Mouse (Mus musculus) kidney, embryonic 14.5 days (tissue): Measurements from ENCODE around the gene Zcchc7. TPM values are rescaled to one million over a fixed set of nuclear protein-coding genes. Genes with fewer than 3 reads are reported as not detected.

Experiments used
- ATAC-seq: fragments of 200-750 bp; cut with Nextera tagmentation; 2 replicates; pipeline ENCODE4 v1.8.0; 2017; ENCODE audit warnings: moderate number of reproducible peaks, mild to moderate bottlenecking, moderate TSS enrichment, moderate library complexity; ENCODE audit not compliant: low FRiP score, low TSS enrichment
- H3K27ac ChIP-seq: fragments of 300-500 bp; sonication (generic); 2 replicates; pipeline ENCODE4 v1.5.1; 2014; ENCODE audit warnings: low read depth, mild to moderate bottlenecking, low read length, moderate library complexity, mixed read lengths
- H3K27me3 ChIP-seq: fragments of 300-500 bp; sonication (generic); 2 replicates; pipeline ENCODE4 v1.6.1; 2014; ENCODE audit warnings: mild to moderate bottlenecking, low read length; ENCODE audit not compliant: control insufficient read depth, insufficient read depth
- H3K36me3 ChIP-seq: fragments of 300-500 bp; sonication (generic); 2 replicates; pipeline ENCODE4 v1.6.1; 2014; ENCODE audit warnings: low read length, mixed read lengths; ENCODE audit not compliant: control insufficient read depth, insufficient read depth
- H3K4me1 ChIP-seq: fragments of 300-500 bp; sonication (generic); 2 replicates; pipeline ENCODE4 v1.6.1; 2014; ENCODE audit warnings: low read length, mixed read lengths; ENCODE audit not compliant: control insufficient read depth, insufficient read depth
- H3K4me2 ChIP-seq: fragments of 300-500 bp; sonication (generic); replicated peaks from 2 replicates; pipeline ENCODE4 v1.6.1; 2014; ENCODE audit warnings: low read depth, mild to moderate bottlenecking, low read length
- H3K4me3 ChIP-seq: fragments of 300-500 bp; sonication (generic); 2 replicates; pipeline ENCODE4 v1.5.1; 2014; ENCODE audit warnings: mild to moderate bottlenecking, low read length
- H3K9ac ChIP-seq: fragments of 300-500 bp; sonication (generic); 2 replicates; pipeline ENCODE4 v1.6.1; 2014; ENCODE audit warnings: low read depth, mild to moderate bottlenecking, low read length, moderate library complexity
- H3K9me3 ChIP-seq: fragments of 300-500 bp; sonication (generic); 2 replicates; pipeline ENCODE4 v1.6.1; 2016; ENCODE audit warnings: low read length; ENCODE audit not compliant: control insufficient read depth
- WGBS: fragments of 180-500 bp; shearing (Covaris S2); extraction: QIAGEN DNeasy Blood & Tissue Kit; methylation state at CpG from one replicate; pipeline ENCODE4 v1.1.7; 2014; 5-methylcytosine and 5-hydroxymethylcytosine counted together
- polyA plus RNA-seq: library from polyadenylated mRNA; unstranded; fragments of >200 nt; fragmentation: Nextera tagmentation; extraction: Ambion mirVana; gene quantifications from 2 replicates; pipeline ENCODE4 v1.2.1, GENCODE M21; 2014

The Zcchc7 gene
- polyA plus RNA-seq, 1 experiment from 2014 or later = 37.9 TPM

DNA sequence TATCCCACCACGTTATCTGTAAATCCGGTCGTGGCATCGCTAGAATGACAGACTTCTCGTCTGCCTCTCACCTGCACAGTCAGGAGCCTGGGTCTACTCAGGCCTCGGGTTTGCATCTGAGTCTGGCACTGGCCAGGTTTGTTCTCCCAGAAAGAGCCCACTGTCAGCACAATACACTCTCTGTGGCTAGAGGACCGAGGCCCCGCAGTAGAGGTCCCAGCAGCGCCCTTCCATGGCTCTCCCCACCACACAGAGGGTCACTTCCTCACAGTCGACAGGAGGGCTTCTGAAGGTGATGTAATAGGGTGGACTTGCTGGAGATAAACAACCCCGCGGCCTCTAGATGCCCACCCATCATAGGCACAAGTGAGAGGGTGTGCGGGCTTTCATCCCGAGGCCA, 218.2 kb downstream of the Zcchc7 start:
- Histone ChIP-seq H3K27me3 (no peaks in the 10 kb centered on the region), H3K4me2 (peak overlapping the region; percentile 15), H3K4me3 (no peak overlapping the region; the same call in 1 of the 2 replicates), H3K4me1 (peaks cover 4% of the 10 kb centered on the region), H3K9ac (no peak overlapping the region; the same call in 1 of the 2 replicates), H3K9me3 (no peaks in the 10 kb centered on the region), H3K27ac (no peak overlapping the region), H3K36me3 (no peaks in the 10 kb centered on the region)
- WGBS = 58% methylated on average over 14 of the region's 14 CpGs
- 0 out of 2 replicates have a peak, but pooled peaks have one; percentile 10 for ATAC-seq

DNA sequence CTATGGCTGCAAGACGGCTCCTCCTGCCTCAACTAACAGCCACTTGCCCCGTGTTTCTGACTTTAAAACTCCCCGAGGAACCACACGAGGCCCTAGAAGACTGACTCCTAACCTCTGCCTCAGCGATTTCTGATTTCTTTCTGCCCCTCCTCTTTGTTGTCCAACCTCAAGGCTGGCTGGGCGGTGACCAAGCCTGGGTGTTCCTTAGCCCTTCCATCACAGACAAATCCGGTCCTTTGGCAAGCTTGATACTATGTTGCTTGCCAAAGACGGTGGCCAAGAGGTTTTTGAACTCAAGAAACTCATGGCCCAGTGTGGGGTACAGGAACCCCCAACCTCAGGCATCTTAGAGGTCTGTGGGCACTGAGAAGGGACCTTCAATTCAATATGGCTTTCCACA, 218.7 kb downstream of the Zcchc7 start:
- Histone ChIP-seq H3K27me3 (no peaks in the 10 kb centered on the region), H3K4me3 (no peak overlapping the region), H3K27ac (no peak overlapping the region), H3K9ac (no peak overlapping the region), H3K4me2 (no peak overlapping the region), H3K4me1 (peaks cover 4% of the 10 kb centered on the region), H3K9me3 (no peaks in the 10 kb centered on the region), H3K36me3 (no peaks in the 10 kb centered on the region)
- ATAC-seq = no peak
- whole genome bisulfite sequencing = 70% methylated on average over 8 of the region's 8 CpGs

DNA sequence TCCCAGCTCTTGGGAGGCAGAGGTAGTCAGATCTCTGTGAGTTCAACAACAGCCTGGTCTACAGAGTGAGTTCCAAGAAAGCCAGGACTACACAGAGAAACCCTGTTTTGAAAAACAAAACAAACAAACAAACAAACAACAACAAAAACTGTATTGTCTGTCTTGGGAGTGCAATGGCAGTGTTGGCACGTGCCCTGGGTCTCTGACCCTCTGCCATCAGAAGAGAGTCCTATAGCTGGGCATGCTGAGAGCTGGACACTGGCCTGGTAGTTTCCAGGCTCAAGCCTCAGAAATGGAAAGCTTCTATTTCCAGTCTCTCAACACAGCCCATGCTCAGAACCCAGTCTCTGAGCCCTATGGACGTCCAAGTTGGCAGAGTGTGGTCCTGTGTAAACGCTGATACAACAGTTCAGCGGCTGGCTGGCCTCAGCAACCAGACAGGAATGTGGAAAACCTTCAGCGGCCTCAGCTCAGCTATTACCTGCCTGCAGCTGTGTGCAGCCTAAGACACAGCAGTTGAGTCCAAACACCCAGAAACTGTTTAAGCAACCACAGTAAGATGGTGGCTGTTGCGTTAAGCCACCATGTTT, 220.4 kb downstream of the Zcchc7 start:
- Histone ChIP-seq H3K9me3 (no peaks in the 10 kb centered on the region), H3K4me1 (peaks cover 4% of the 10 kb centered on the region), H3K9ac (no peak overlapping the region), H3K27ac (no peak overlapping the region), H3K36me3 (no peaks in the 10 kb centered on the region), H3K4me3 (no peak overlapping the region), H3K27me3 (no peaks in the 10 kb centered on the region), H3K4me2 (no peak overlapping the region)
- WGBS = 72% methylated on average over 6 of the region's 6 CpGs
- no peak for ATAC-seq

DNA sequence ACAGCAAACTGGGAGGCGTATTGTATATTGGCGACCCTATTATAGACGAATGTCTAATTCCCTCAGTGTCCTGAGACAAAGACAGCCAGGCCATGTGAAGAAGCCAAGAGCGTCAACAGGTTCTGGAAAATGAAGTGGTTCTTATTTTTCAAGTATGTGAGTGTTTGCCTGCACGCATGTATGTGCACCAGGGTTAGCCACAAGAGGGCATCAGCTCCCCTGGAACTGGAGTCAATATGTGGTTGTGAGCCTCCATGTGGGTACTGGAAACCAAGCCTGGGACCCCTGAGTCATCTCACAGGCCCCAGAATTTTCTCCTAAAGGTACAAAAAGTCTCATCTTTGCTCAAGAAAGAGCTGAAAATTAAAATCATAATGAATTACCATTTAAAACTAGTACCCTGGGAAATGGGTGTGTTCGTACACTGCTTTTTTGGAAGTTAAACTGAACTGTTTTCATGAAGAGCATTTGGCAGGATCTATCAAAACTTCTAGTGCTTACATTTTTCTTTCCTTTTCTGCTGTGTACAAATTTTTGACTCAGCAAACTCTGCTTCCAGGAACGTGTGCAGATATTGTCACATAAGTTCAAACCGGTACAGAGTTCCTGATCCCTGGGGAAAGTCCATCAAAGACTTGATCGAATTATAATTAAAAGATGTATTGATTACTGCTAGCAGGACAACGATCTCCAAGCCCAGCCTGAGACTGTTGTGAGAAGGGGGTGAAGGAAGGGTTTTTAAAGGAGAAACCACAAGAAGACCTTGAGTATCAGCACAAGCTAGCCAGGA, 221.4 kb downstream of the Zcchc7 start:
- H3K9me3 ChIP-seq = no peaks in the 10 kb centered on the region
- no peak overlapping the region for H3K4me3 ChIP-seq
- H3K9ac ChIP-seq = no peak overlapping the region
- no peak overlapping the region for H3K27ac ChIP-seq
- H3K4me1 ChIP-seq = peaks cover 4% of the 10 kb centered on the region
- H3K4me2 ChIP-seq = no peak overlapping the region
- H3K36me3 ChIP-seq = no peaks in the 10 kb centered on the region
- WGBS = 89% methylated on average over 10 of the region's 10 CpGs
- no peaks in the 10 kb centered on the region for H3K27me3 ChIP-seq
- ATAC-seq = no peak

DNA sequence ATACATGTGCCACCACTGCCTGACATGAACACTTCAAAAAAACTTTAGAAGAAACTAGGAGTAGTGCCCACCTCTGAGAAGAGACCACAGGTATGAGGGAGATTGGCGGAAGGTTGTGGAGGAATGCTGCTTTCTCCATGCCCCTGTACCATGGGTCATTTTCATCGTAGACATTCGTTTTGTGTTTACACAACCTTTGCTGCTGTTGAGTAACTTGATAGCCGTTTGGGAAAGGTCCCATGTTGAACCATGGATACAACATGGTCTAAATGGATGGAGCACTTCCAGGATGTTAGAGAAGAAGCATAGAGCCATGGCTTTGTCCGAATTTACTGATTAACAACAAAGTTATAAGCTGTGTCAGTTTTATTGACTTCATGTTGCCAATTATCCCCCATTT, 222.5 kb downstream of the Zcchc7 start:
- Histone ChIP-seq H3K9me3 (no peaks in the 10 kb centered on the region), H3K27me3 (no peaks in the 10 kb centered on the region), H3K4me2 (no peak overlapping the region), H3K36me3 (no peaks in the 10 kb centered on the region), H3K27ac (no peak overlapping the region), H3K9ac (no peak overlapping the region), H3K4me1 (peaks cover 10% of the 10 kb centered on the region), H3K4me3 (no peak overlapping the region)
- ATAC-seq = no peak
- WGBS = 59% methylated on average over 5 of the region's 5 CpGs

DNA sequence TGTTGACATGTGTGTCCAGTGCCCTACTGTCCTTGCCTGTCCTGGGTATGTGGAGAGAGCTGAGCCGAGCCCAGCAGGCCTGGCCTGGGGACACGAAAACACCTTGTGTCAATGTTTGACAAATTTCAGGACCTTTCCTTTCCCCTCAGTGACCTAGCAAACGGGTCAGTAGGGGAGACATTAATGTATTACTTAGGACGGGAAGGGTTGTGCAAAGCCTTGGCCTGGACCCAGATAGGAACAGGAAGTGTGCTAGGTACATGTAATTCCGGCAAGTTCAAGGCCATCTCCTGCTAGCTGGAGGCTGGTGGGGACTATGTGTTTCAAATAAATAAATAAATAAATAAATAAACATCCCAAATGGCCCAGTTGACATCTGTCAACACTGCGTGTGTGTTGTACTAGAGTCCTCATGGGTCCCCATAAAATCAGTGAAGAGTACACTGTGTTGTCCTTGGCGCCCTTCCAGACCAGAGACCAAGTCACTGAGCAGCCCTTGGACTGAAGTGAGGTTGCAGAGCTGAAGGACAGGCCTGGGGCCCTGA, 224.2 kb downstream of the Zcchc7 start:
- Histone ChIP-seq H3K4me3 (no peak overlapping the region), H3K9ac (no peak overlapping the region), H3K4me2 (no peak overlapping the region), H3K27ac (no peak overlapping the region), H3K27me3 (no peaks in the 10 kb centered on the region), H3K4me1 (peaks cover 6% of the 10 kb centered on the region; the same call in 1 of the 2 replicates), H3K36me3 (peaks cover 6% of the 10 kb centered on the region; the same call in 1 of the 2 replicates), H3K9me3 (no peaks in the 10 kb centered on the region)
- ATAC-seq = no peak
- 47% methylated on average over 7 of the region's 7 CpGs for WGBS

DNA sequence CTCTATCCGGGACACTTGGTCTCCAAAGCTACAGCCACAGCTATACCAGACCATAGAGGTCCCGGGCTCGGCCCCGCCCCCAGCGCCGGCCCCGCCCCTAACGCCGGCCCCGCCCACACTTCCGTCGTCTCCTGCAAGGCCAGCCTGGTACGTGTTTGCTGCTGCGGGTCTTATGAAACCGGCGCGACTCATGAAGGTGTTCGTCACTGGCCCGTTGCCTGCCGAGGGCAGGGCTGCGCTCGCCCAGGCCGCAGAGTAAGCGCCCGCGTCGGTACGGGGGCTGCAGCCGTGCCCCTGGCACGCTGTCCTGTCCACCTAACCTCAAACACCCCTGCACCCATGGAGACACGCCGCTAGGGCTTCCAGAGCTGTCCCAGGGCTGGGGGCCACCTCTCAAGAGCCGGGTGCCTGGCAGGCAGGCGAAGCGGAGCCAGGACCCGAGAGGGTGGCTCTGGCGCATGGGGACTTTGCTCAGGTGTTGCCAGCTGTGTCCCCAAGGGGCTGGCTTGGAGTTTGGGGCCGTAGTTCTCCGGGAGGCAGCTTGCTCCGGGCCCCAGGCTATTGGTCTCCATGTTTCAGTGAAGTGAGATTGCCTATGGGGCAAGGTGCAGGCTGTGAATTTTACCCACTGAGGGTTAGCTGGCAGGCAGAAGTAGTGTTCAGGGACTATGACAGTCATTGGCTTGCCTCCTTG, 225.8 kb downstream of the Zcchc7 start, which contains the start of gene Grhpr:
Grhpr (plus strand) TSS at position 116 of the 694 bp plus-strand sequence.
- Histone ChIP-seq H3K4me2 (peak within 1 kb of the TSS; percentile 93), H3K4me1 (peaks cover 6% of the 10 kb centered on the region; the same call in 1 of the 2 replicates), H3K9ac (peak within 1 kb of the TSS; percentile 85), H3K36me3 (peaks cover 14% of the 10 kb centered on the region; the same call in 1 of the 2 replicates), H3K9me3 (no peaks in the 10 kb centered on the region), H3K4me3 (peak within 1 kb of the TSS; percentile 81), H3K27me3 (no peaks in the 10 kb centered on the region), H3K27ac (peak within 1 kb of the TSS; percentile 68)
- peak; percentile 93 for ATAC-seq
- WGBS = under 1% methylated on average over 40 of the region's 40 CpGs
